Mouse (Mus musculus) midbrain, embryonic 13.5 days (tissue): Measurements from ENCODE around the gene Dclk1. TPM values are rescaled to one million over a fixed set of nuclear protein-coding genes. Genes with fewer than 3 reads are reported as not detected.
A peak's percentile ranks its signal among the peaks of the same experiment; 100 is the strongest.

Source experiments
- ATAC-seq: fragments of 200-750 bp; cut with Nextera tagmentation; 2 replicates; pipeline ENCODE4 v1.8.0; 2017; ENCODE audit warnings: mild to moderate bottlenecking, moderate TSS enrichment, moderate library complexity
- H3K27ac ChIP-seq: fragments of 300-500 bp; sonication (generic); 2 replicates; pipeline ENCODE4 v1.5.1; 2015; ENCODE audit warnings: inconsistent platforms, mild to moderate bottlenecking, moderate library complexity
- H3K27me3 ChIP-seq: fragments of 300-500 bp; sonication (generic); 2 replicates; pipeline ENCODE4 v1.6.1; 2015; ENCODE audit warnings: mild to moderate bottlenecking, inconsistent platforms
- H3K36me3 ChIP-seq: fragments of 300-500 bp; sonication (generic); 2 replicates; pipeline ENCODE4 v1.6.1; 2015; ENCODE audit warnings: mild to moderate bottlenecking, inconsistent platforms
- H3K4me1 ChIP-seq: fragments of 300-500 bp; sonication (generic); replicated peaks from 2 replicates; pipeline ENCODE4 v1.6.1; 2015; ENCODE audit warnings: inconsistent platforms
- H3K4me2 ChIP-seq: fragments of 300-500 bp; sonication (generic); replicated peaks from 2 replicates; pipeline ENCODE4 v1.6.1; 2015; ENCODE audit warnings: moderate library complexity, mild to moderate bottlenecking, inconsistent platforms
- H3K4me3 ChIP-seq: fragments of 300-500 bp; sonication (generic); replicated peaks from 2 replicates; pipeline ENCODE4 v1.5.1; 2015; ENCODE audit warnings: mild to moderate bottlenecking, inconsistent platforms
- H3K9ac ChIP-seq: fragments of 300-500 bp; sonication (generic); replicated peaks from 2 replicates; pipeline ENCODE4 v1.6.1; 2015; ENCODE audit warnings: mild to moderate bottlenecking, inconsistent platforms
- H3K9me3 ChIP-seq: fragments of 300-500 bp; sonication (generic); 2 replicates; pipeline ENCODE4 v1.6.1; 2016; ENCODE audit warnings: mild to moderate bottlenecking, inconsistent platforms
- WGBS: fragments of 180-500 bp; shearing (Covaris S2); methylation state at CpG from one replicate; pipeline ENCODE4 v1.1.7; 2015; 5-methylcytosine and 5-hydroxymethylcytosine counted together
- polyA plus RNA-seq: library from polyadenylated mRNA; unstranded; fragments of >200 nt; fragmentation: Nextera tagmentation; extraction: Ambion mirVana; gene quantifications from 2 replicates; pipeline ENCODE4 v1.2.1, GENCODE M21; 2015

Dclk1 gene
- polyA plus RNA-seq, 1 experiment from 2014 or later: 242 TPM

- no peak for ATAC-seq
- Histone ChIP-seq H3K9ac (no peak overlapping the region), H3K36me3 (peaks cover under 1% of the 10 kb centered on the region; the same call in 1 of the 2 replicates), H3K4me3 (no peak overlapping the region), H3K27ac (0 out of 2 replicates have a peak overlapping the region, but pooled peaks have one; percentile 5), H3K4me2 (no peak overlapping the region), H3K4me1 (peaks cover 37% of the 10 kb centered on the region), H3K27me3 (no peaks in the 10 kb centered on the region), H3K9me3 (no peaks in the 10 kb centered on the region)
- 79% methylated on average over 12 of the region's 12 CpGs for WGBS
Measured at GRCm38 (mm10) chr3:55539811-55540293, 297.7 kb downstream of the Dclk1 start.

- H3K36me3 ChIP-seq: no peaks in the 10 kb centered on the region; the same call in 1 of the 2 replicates
- 90% methylated on average over 6 of the region's 6 CpGs for WGBS
- H3K9me3 ChIP-seq: no peaks in the 10 kb centered on the region
- no peaks in the 10 kb centered on the region for H3K27me3 ChIP-seq
- H3K9ac ChIP-seq: no peak overlapping the region
- H3K4me3 ChIP-seq: no peak overlapping the region
- H3K4me2 ChIP-seq: no peak overlapping the region
- no peak for ATAC-seq
- H3K27ac ChIP-seq: no peak overlapping the region
- H3K4me1 ChIP-seq: peaks cover 37% of the 10 kb centered on the region
Measured at GRCm38 (mm10) chr3:55540406-55541140, 298.4 kb downstream of the Dclk1 start.

DNA sequence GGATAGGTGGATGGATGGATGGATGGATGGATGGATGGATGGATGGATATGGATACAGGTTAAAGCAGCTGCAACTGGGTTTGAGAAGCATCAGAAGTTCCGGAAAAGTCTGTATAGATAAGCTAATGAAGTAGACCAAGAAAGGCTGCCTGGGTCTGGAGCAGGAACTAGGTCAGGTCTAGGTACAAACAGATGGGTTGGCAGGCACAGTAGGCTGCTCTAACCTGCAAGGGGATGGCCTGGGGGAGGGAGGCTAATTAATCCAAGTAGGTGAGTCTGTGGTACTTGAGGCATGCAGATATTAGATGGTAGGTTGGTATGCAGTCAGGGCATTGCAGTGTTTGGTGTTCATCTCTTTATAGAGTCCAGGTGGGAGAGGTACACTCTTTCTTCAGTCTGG lies 299.6 kb downstream of the Dclk1 start:
- Histone ChIP-seq H3K27me3 (no peaks in the 10 kb centered on the region), H3K4me1 (peaks cover 37% of the 10 kb centered on the region), H3K9ac (no peak overlapping the region; the same call in 1 of the 2 replicates), H3K4me3 (no peak overlapping the region), H3K27ac (peak overlapping the region; percentile 72), H3K36me3 (no peaks in the 10 kb centered on the region), H3K4me2 (0 out of 2 replicates have a peak overlapping the region, but pooled peaks have one; percentile 33), H3K9me3 (no peaks in the 10 kb centered on the region)
- ATAC-seq: peak; percentile 14
- WGBS: 97% methylated on average over 1 of the region's 1 CpGs

DNA sequence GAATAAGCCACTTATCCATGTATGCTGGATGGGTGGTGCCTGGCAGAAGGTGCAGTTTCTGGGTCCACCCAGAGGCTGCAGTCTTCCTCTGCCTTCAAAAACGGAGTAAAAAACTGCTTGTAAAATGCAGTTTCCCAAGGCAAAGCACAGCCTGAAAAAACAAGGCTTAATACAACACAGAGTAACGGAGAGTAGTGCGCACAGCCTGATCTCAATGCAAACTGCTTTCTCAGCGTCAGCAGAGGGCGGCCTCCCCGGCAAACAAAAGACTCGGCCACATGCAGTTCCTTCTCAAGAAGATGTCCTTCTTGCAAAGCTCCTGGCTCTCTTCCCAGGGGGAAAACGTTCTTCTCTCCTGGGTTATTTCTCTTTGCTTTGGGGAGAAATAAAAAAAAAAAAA lies 300.1 kb downstream of the Dclk1 start:
- 3% methylated on average over 8 of the region's 8 CpGs for WGBS
- Histone ChIP-seq H3K4me1 (peaks cover 40% of the 10 kb centered on the region), H3K27me3 (no peaks in the 10 kb centered on the region), H3K36me3 (no peaks in the 10 kb centered on the region), H3K9ac (no peak overlapping the region; the same call in 1 of the 2 replicates), H3K4me2 (peak overlapping the region; percentile 33), H3K9me3 (no peaks in the 10 kb centered on the region), H3K27ac (peak overlapping the region; percentile 72), H3K4me3 (no peak overlapping the region; the same call in 1 of the 2 replicates)
- peak; percentile 78 for ATAC-seq

GRCm38 (mm10) chr3:55542947-55543346 lies 300.8 kb downstream of the Dclk1 start:
- no peak overlapping the region for H3K4me3 ChIP-seq
- 79% methylated on average over 16 of the region's 16 CpGs for WGBS
- peak overlapping the region; percentile 72 for H3K27ac ChIP-seq
- peaks cover 34% of the 10 kb centered on the region for H3K4me1 ChIP-seq
- no peaks in the 10 kb centered on the region for H3K9me3 ChIP-seq
- H3K36me3 ChIP-seq: no peaks in the 10 kb centered on the region
- no peaks in the 10 kb centered on the region for H3K27me3 ChIP-seq
- peak overlapping the region; percentile 33; the same call in 1 of the 2 replicates for H3K4me2 ChIP-seq
- no peak for ATAC-seq
- no peak overlapping the region; the same call in 1 of the 2 replicates for H3K9ac ChIP-seq

- peaks cover 30% of the 10 kb centered on the region for H3K4me1 ChIP-seq
- no peaks in the 10 kb centered on the region for H3K36me3 ChIP-seq
- H3K4me3 ChIP-seq: no peak overlapping the region
- no peak overlapping the region for H3K4me2 ChIP-seq
- no peaks in the 10 kb centered on the region for H3K27me3 ChIP-seq
- peak; percentile 36; the same call in 1 of the 2 replicates for ATAC-seq
- H3K9ac ChIP-seq: no peak overlapping the region
- H3K9me3 ChIP-seq: no peaks in the 10 kb centered on the region
- 68% methylated on average over 13 of the region's 13 CpGs for WGBS
- H3K27ac ChIP-seq: no peak overlapping the region
Measured at GRCm38 (mm10) chr3:55543929-55544684, 301.9 kb downstream of the Dclk1 start.

- H3K27ac ChIP-seq: no peak overlapping the region
- no peaks in the 10 kb centered on the region for H3K9me3 ChIP-seq
- no peak for ATAC-seq
- H3K27me3 ChIP-seq: no peaks in the 10 kb centered on the region
- H3K36me3 ChIP-seq: no peaks in the 10 kb centered on the region
- H3K4me3 ChIP-seq: no peak overlapping the region
- H3K9ac ChIP-seq: no peak overlapping the region
- peaks cover 28% of the 10 kb centered on the region for H3K4me1 ChIP-seq
- WGBS: 79% methylated on average over 3 of the region's 3 CpGs
- H3K4me2 ChIP-seq: no peak overlapping the region
Measured at GRCm38 (mm10) chr3:55545296-55545695, 303.1 kb downstream of the Dclk1 start.

DNA sequence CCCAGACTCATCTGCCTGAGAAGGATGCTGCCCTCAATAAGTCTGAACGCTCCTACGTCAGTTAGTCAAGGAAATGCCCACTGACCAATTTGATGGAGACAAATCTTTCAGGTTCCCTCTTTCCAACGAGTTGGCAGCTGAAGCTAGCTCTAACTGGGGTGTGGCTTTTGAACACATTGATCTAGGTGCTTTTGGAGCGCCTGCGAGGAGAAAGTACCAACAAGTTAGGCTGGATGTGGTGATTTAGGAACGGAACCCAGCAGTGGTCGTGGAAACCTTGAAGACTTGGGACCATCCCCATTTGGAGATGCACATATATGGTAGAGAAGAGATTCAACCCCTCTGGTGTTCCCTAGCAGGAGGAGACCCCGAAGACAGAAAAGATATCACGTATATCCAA lies 303.8 kb downstream of the Dclk1 start:
- Histone ChIP-seq H3K4me2 (no peak overlapping the region), H3K9ac (no peak overlapping the region), H3K4me1 (peaks cover 28% of the 10 kb centered on the region), H3K27ac (no peak overlapping the region), H3K4me3 (no peak overlapping the region), H3K9me3 (no peaks in the 10 kb centered on the region), H3K36me3 (no peaks in the 10 kb centered on the region), H3K27me3 (no peaks in the 10 kb centered on the region)
- no peak for ATAC-seq
- 91% methylated on average over 9 of the region's 9 CpGs for WGBS

GRCm38 (mm10) chr3:55547106-55547505 lies 304.9 kb downstream of the Dclk1 start:
- Histone ChIP-seq H3K4me3 (no peak overlapping the region), H3K27me3 (no peaks in the 10 kb centered on the region), H3K9ac (no peak overlapping the region), H3K4me1 (peaks cover 26% of the 10 kb centered on the region), H3K4me2 (no peak overlapping the region), H3K27ac (no peak overlapping the region), H3K36me3 (no peaks in the 10 kb centered on the region), H3K9me3 (no peaks in the 10 kb centered on the region)
- 88% methylated on average over 2 of the region's 2 CpGs for WGBS
- no peak for ATAC-seq

DNA sequence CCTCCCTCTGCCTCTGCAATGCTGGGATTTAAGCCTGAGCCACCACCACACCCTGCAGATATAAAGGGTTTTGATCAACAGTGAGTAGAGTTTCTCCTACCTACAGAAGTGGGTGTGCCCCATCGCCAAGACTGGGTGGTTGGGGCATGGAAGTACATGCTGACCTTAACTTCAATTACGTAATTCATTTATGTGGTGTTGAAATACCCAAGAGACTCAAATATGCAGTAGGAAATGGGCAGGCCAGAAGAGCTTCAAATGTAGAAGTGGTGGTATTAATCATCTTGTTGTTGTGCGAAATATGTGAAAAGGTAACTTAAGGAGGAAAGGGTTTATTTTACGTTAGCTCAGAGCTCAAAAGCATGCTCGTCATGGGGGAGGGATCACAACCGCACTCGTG lies 307.2 kb downstream of the Dclk1 start:
- Histone ChIP-seq H3K27me3 (no peaks in the 10 kb centered on the region), H3K27ac (no peak overlapping the region), H3K36me3 (no peaks in the 10 kb centered on the region), H3K4me3 (no peak overlapping the region), H3K9me3 (no peaks in the 10 kb centered on the region), H3K9ac (no peak overlapping the region), H3K4me2 (no peak overlapping the region), H3K4me1 (peaks cover 3% of the 10 kb centered on the region; the same call in 1 of the 2 replicates)
- 94% methylated on average over 7 of the region's 7 CpGs for WGBS
- ATAC-seq: no peak

GRCm38 (mm10) chr3:55550962-55551361 lies 308.8 kb downstream of the Dclk1 start:
- Histone ChIP-seq H3K4me3 (no peak overlapping the region), H3K4me2 (no peak overlapping the region), H3K27me3 (no peaks in the 10 kb centered on the region), H3K4me1 (0 out of 2 replicates have a peak, but pooled peaks cover 2% of the 10 kb centered on the region), H3K9ac (no peak overlapping the region), H3K36me3 (no peaks in the 10 kb centered on the region), H3K27ac (no peak overlapping the region), H3K9me3 (no peaks in the 10 kb centered on the region)
- ATAC-seq: no peak
- 88% methylated on average over 4 of the region's 4 CpGs for WGBS

GRCm38 (mm10) chr3:55551912-55552311 lies 309.7 kb downstream of the Dclk1 start:
- H3K4me3 ChIP-seq: no peak overlapping the region
- 76% methylated on average over 4 of the region's 4 CpGs for WGBS
- no peaks in the 10 kb centered on the region for H3K27me3 ChIP-seq
- H3K4me2 ChIP-seq: no peak overlapping the region
- H3K9ac ChIP-seq: no peak overlapping the region
- H3K4me1 ChIP-seq: 0 out of 2 replicates have a peak, but pooled peaks cover 2% of the 10 kb centered on the region
- no peak for ATAC-seq
- H3K9me3 ChIP-seq: no peaks in the 10 kb centered on the region
- no peak overlapping the region for H3K27ac ChIP-seq
- H3K36me3 ChIP-seq: no peaks in the 10 kb centered on the region
